Mouse (Mus musculus) embryonic facial prominence, embryonic 11.5 days (tissue): Measurements from ENCODE around the gene Plcd4. TPM values are rescaled to one million over a fixed set of nuclear protein-coding genes. Genes with fewer than 3 reads are reported as not detected.

ENCODE experiments used
- ATAC-seq: fragments of 200-750 bp; cut with Nextera tagmentation; replicated peaks from 2 replicates; pipeline ENCODE4 v1.8.0; 2017; ENCODE audit warnings: low read depth; ENCODE audit not compliant: insufficient number of reproducible peaks, low FRiP score, low TSS enrichment
- DNase-seq: peaks from one replicate; pipeline ENCODE4 v3.0.0-alpha.2; 2015; ENCODE audit warnings: low spot score
- H3K27ac ChIP-seq: fragments of 300-500 bp; sonication (generic); replicated peaks from 2 replicates; pipeline ENCODE4 v1.5.1; 2014; ENCODE audit warnings: mild to moderate bottlenecking, low read depth, low read length, control low read depth
- H3K27me3 ChIP-seq: fragments of 300-500 bp; sonication (generic); 2 replicates; pipeline ENCODE4 v1.6.1; 2014; ENCODE audit warnings: mild to moderate bottlenecking, low read length, moderate library complexity, mixed read lengths; ENCODE audit not compliant: control insufficient read depth, insufficient read depth
- H3K36me3 ChIP-seq: fragments of 300-500 bp; sonication (generic); replicated peaks from 2 replicates; pipeline ENCODE4 v1.6.1; 2014; ENCODE audit warnings: low read depth, mild to moderate bottlenecking, low read length, moderate library complexity, mixed read lengths; ENCODE audit not compliant: control insufficient read depth, insufficient read depth
- H3K4me1 ChIP-seq: fragments of 300-500 bp; sonication (generic); 2 replicates; pipeline ENCODE4 v1.6.1; 2014; ENCODE audit warnings: low read length, mixed read lengths; ENCODE audit not compliant: control insufficient read depth, insufficient read depth
- H3K4me2 ChIP-seq: fragments of 300-500 bp; sonication (generic); 2 replicates; pipeline ENCODE4 v1.6.1; 2014; ENCODE audit warnings: low read depth, mild to moderate bottlenecking, control low read depth, low read length, moderate library complexity
- H3K4me3 ChIP-seq: fragments of 300-500 bp; sonication (generic); 2 replicates; pipeline ENCODE4 v1.5.1; 2014; ENCODE audit warnings: low read depth, low read length, control low read depth
- H3K9ac ChIP-seq: fragments of 300-500 bp; sonication (generic); replicated peaks from 2 replicates; pipeline ENCODE4 v1.6.1; 2014; ENCODE audit warnings: mild to moderate bottlenecking, control low read depth, low read length
- H3K9me3 ChIP-seq: fragments of 300-500 bp; sonication (generic); replicated peaks from 2 replicates; pipeline ENCODE4 v1.6.1; 2016; ENCODE audit warnings: mild to moderate bottlenecking, low read length, inconsistent platforms, mixed read lengths; ENCODE audit not compliant: control insufficient read depth
- whole genome bisulfite sequencing: fragments of 180-500 bp; shearing (Covaris S2); extraction: QIAGEN DNeasy Blood & Tissue Kit; methylation state at CpG from one replicate; pipeline ENCODE4 v1.1.7; 2014; 5-methylcytosine and 5-hydroxymethylcytosine counted together
- polyA plus RNA-seq: library from polyadenylated mRNA; unstranded; fragments of >200 nt; fragmentation: Nextera tagmentation; extraction: Ambion mirVana; gene quantifications from 2 replicates; pipeline ENCODE4 v1.2.1, GENCODE M21; 2014

Gene Plcd4
- polyA plus RNA-seq, 1 experiment from 2014 or later: 0.42 TPM

GRCm38 (mm10) chr1:74582621-74583020, 39.9 kb downstream of the Plcd4 start:
- no peak for ATAC-seq
- Histone ChIP-seq H3K9me3 (no peaks in the 10 kb centered on the region), H3K4me2 (no peak overlapping the region), H3K4me3 (no peak overlapping the region), H3K27ac (no peak overlapping the region), H3K4me1 (no peaks in the 10 kb centered on the region), H3K27me3 (no peaks in the 10 kb centered on the region), H3K36me3 (peaks cover 2% of the 10 kb centered on the region), H3K9ac (no peak overlapping the region)
- no peak for DNase-seq
- 75% methylated on average over 3 of the region's 3 CpGs for WGBS

- H3K4me1 ChIP-seq: no peaks in the 10 kb centered on the region
- no peak overlapping the region for H3K4me2 ChIP-seq
- H3K4me3 ChIP-seq: no peak overlapping the region
- no peaks in the 10 kb centered on the region for H3K9me3 ChIP-seq
- H3K36me3 ChIP-seq: peaks cover 2% of the 10 kb centered on the region; the same call in 1 of the 2 replicates
- H3K9ac ChIP-seq: no peak overlapping the region
- DNase-seq (no peak), ATAC-seq (no peak)
- H3K27ac ChIP-seq: no peak overlapping the region
- H3K27me3 ChIP-seq: no peaks in the 10 kb centered on the region
- WGBS: 91% methylated on average over 3 of the region's 3 CpGs
Measured at GRCm38 (mm10) chr1:74584616-74585398, 42.1 kb downstream of the Plcd4 start.

- no peaks in the 10 kb centered on the region for H3K9me3 ChIP-seq
- H3K4me1 ChIP-seq: no peaks in the 10 kb centered on the region
- H3K27ac ChIP-seq: peak overlapping the region; percentile 63
- ATAC-seq (peak; percentile 0; the same call in 1 of the 2 replicates), DNase-seq (no peak)
- H3K4me3 ChIP-seq: peak overlapping the region; percentile 83
- no peaks in the 10 kb centered on the region for H3K27me3 ChIP-seq
- H3K36me3 ChIP-seq: no peaks in the 10 kb centered on the region; the same call in 1 of the 2 replicates
- H3K9ac ChIP-seq: peak overlapping the region; percentile 78
- H3K4me2 ChIP-seq: peak overlapping the region; percentile 74
- WGBS: 1% methylated on average over 24 of the region's 24 CpGs
Measured at GRCm38 (mm10) chr1:74587233-74587772, 44.6 kb downstream of the Plcd4 start.

GRCm38 (mm10) chr1:74587773-74588445, 45.2 kb downstream of the Plcd4 start, which contains the start of the genes Zfp142 and Bcs1l:
Gene Zfp142, minus strand, starts transcription at chr1:74588246.
Gene Bcs1l, plus strand, starts transcription at chr1:74588289.
- H3K4me3 ChIP-seq: peak within 1 kb of the TSS; percentile 83
- ATAC-seq (peak; percentile 99), DNase-seq (peak; percentile 100)
- no peaks in the 10 kb centered on the region for H3K27me3 ChIP-seq
- no peaks in the 10 kb centered on the region for H3K9me3 ChIP-seq
- H3K36me3 ChIP-seq: no peaks in the 10 kb centered on the region
- peak within 1 kb of the TSS; percentile 78 for H3K9ac ChIP-seq
- no peaks in the 10 kb centered on the region for H3K4me1 ChIP-seq
- H3K27ac ChIP-seq: peak within 1 kb of the TSS; percentile 63
- WGBS: 0% methylated on average over 48 of the region's 48 CpGs
- H3K4me2 ChIP-seq: peak within 1 kb of the TSS; percentile 74

GRCm38 (mm10) chr1:74594434-74594833, 51.7 kb downstream of the Plcd4 start:
- Histone ChIP-seq H3K4me3 (no peak overlapping the region), H3K4me2 (no peak overlapping the region), H3K4me1 (no peaks in the 10 kb centered on the region), H3K27me3 (no peaks in the 10 kb centered on the region), H3K27ac (no peak overlapping the region), H3K9ac (no peak overlapping the region), H3K9me3 (no peaks in the 10 kb centered on the region), H3K36me3 (peaks cover 9% of the 10 kb centered on the region)
- DNase-seq: no peak
- no peak for ATAC-seq
- 89% methylated on average over 8 of the region's 8 CpGs for WGBS

GRCm38 (mm10) chr1:74600501-74601266, 58.0 kb downstream of the Plcd4 start:
- Histone ChIP-seq H3K9ac (peak overlapping the region; percentile 80), H3K27me3 (no peaks in the 10 kb centered on the region), H3K9me3 (no peaks in the 10 kb centered on the region), H3K4me2 (peak overlapping the region; percentile 46), H3K27ac (no peak overlapping the region), H3K4me1 (no peaks in the 10 kb centered on the region), H3K4me3 (peak overlapping the region; percentile 87), H3K36me3 (no peaks in the 10 kb centered on the region; the same call in 1 of the 2 replicates)
- ATAC-seq (peak; percentile 73), DNase-seq (no peak)
- WGBS: 9% methylated on average over 23 of the region's 26 CpGs

GRCm38 (mm10) chr1:74601267-74601962, 58.7 kb downstream of the Plcd4 start, which contains the start of the genes Rnf25 and Stk36:
Gene Rnf25, minus strand, starts transcription at chr1:74601397.
Gene Stk36, plus strand, starts transcription at chr1:74601445.
- DNase-seq: peak; percentile 97
- no peaks in the 10 kb centered on the region; the same call in 1 of the 2 replicates for H3K36me3 ChIP-seq
- H3K9ac ChIP-seq: peak within 1 kb of the TSS; percentile 80
- no peaks in the 10 kb centered on the region for H3K27me3 ChIP-seq
- no peaks in the 10 kb centered on the region for H3K4me1 ChIP-seq
- peak; percentile 77 for ATAC-seq
- 8% methylated on average over 25 of the region's 25 CpGs for WGBS
- no peaks in the 10 kb centered on the region for H3K9me3 ChIP-seq
- H3K4me2 ChIP-seq: peak within 1 kb of the TSS; percentile 46
- no peak within 1 kb of the TSS for H3K27ac ChIP-seq
- H3K4me3 ChIP-seq: peak within 1 kb of the TSS; percentile 87
